Mouse (Mus musculus) lung, postnatal 0 days (tissue): ENCODE measurements at regions not wholly inside any gene's neighbourhood (a gene's known extent, or its start where the extent isn't known, plus 50 kb on each side); places are given as distances from the start of the nearest gene placed in this dataset.

Experiments
- CTCF ChIP-seq: IDR thresholded peaks from 2 replicates; pipeline ENCODE4 v1.5.1; 2016; ENCODE audit warnings: antibody characterized with exemption, mild to moderate bottlenecking
- EP300 ChIP-seq: IDR thresholded peaks from 2 replicates; pipeline ENCODE4 v1.6.1; 2016; ENCODE audit warnings: antibody characterized with exemption, mild to moderate bottlenecking, control low read depth

DNA sequence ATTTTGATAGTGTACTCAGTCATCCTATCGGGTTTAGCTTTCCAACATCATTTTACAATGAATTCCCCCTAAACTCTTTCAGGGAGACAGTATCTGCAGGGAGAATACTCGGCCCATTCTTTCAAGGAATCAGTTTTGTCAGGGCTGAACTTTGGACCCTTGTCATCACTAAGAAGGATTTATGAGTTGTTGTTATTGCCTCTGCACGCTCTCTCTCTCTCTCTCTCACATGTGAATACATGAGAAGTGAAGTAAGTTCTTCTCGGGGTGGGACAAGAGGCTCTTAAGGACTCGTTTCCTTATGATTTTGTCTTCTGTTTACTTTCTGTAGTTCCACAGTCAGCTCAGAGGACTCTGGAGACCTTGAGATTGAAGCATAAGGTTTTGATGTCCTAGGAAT is 346.1 kb upstream of the Thbs1 start:
- TF ChIP-seq EP300, result no peak
- TF ChIP-seq CTCF, result no peak
